Mouse (Mus musculus) CH12.LX (cell line): Measurements from ENCODE around the gene Ganab. TPM values are rescaled to one million over a fixed set of nuclear protein-coding genes. Genes with fewer than 3 reads are reported as not detected.

Experiments
- DNase-seq: peaks from one replicate; pipeline ENCODE4 v3.0.0-alpha.2; 2013; ENCODE audit errors: extremely low read depth
- H3K27ac ChIP-seq: 2 replicates; pipeline ENCODE4 v1.5.1; 2012; ENCODE audit warnings: low read depth, mild to moderate bottlenecking, control low read depth, moderate library complexity; ENCODE audit not compliant: insufficient read depth
- H3K27me3 ChIP-seq: replicated peaks from 2 replicates; pipeline ENCODE3; 2012; ENCODE audit warnings: inconsistent platforms
- H3K36me3 ChIP-seq, 2 experiments: replicated peaks in 1 of 2; 2 replicates each; pipeline versions ENCODE3 to v1.6.1; 2012; ENCODE audit warnings: inconsistent platforms in 1 of 2, low read length in 1 of 2, mild to moderate bottlenecking in 1 of 2, mixed read lengths in 1 of 2, moderate library complexity in 1 of 2; ENCODE audit not compliant: control insufficient read depth in 1 of 2, insufficient read depth in 1 of 2
- H3K4me1 ChIP-seq, 2 experiments: 2 replicates each; pipeline ENCODE4 v1.6.1; 2012; ENCODE audit warnings: inconsistent platforms in 1 of 2, moderate library complexity in 1 of 2; ENCODE audit not compliant: insufficient read depth in 2 of 2, control insufficient read depth in 1 of 2
- H3K4me2 ChIP-seq: 2 replicates; pipeline ENCODE4 v1.6.1; 2012; ENCODE audit warnings: low read depth, mild to moderate bottlenecking, control low read depth; ENCODE audit not compliant: poor library complexity, insufficient read depth, severe bottlenecking
- H3K4me3 ChIP-seq, 3 experiments: fragments of 150-350 bp in 1 of 3; sonication (generic) in 1 of 3; replicated peaks in 1 of 3; 2 replicates each; pipeline versions ENCODE3 to v1.5.1; 2011 to 2012; ENCODE audit warnings: low read depth in 2 of 3, low read length in 2 of 3, mild to moderate bottlenecking in 2 of 3, moderate library complexity in 2 of 3, control low read depth in 1 of 3, improper control_type of control experiment in 1 of 3, inconsistent platforms in 1 of 3, mixed read lengths in 1 of 3; ENCODE audit not compliant: poor library complexity in 1 of 3
- H3K79me2 ChIP-seq: replicated peaks from 2 replicates; pipeline ENCODE4 v1.6.1; 2012; ENCODE audit warnings: mild to moderate bottlenecking, moderate library complexity; ENCODE audit not compliant: control insufficient read depth, poor library complexity, insufficient read depth, severe bottlenecking; ENCODE audit errors: extremely low read depth
- H3K9ac ChIP-seq: 2 replicates; pipeline ENCODE4 v1.6.1; 2012; ENCODE audit warnings: low read depth, mild to moderate bottlenecking, control low read depth, moderate library complexity; ENCODE audit not compliant: insufficient read depth
- H3K9me3 ChIP-seq: replicated peaks from 2 replicates; pipeline ENCODE3; 2012; ENCODE audit warnings: low read length, inconsistent platforms, mixed read lengths
- BHLHE40 ChIP-seq: IDR thresholded peaks from 2 replicates; pipeline ENCODE4 v1.6.1; 2011; ENCODE audit warnings: mild to moderate bottlenecking, low read depth, low read length, improper control_type of control experiment
- CHD1 ChIP-seq: IDR thresholded peaks from 2 replicates; pipeline ENCODE4 v1.6.1; 2012; ENCODE audit warnings: low read depth, low read length, improper control_type of control experiment, inconsistent platforms
- CTCF ChIP-seq, 2 experiments: IDR thresholded peaks in 1 of 2; conservative IDR thresholded peaks in 1 of 2; 2 replicates each; pipeline ENCODE4 v1.5.1; 2011 to 2012; ENCODE audit warnings: low read depth in 2 of 2, low read length in 2 of 2, improper control_type of control experiment in 1 of 2, inconsistent platforms in 1 of 2, mild to moderate bottlenecking in 1 of 2, moderate library complexity in 1 of 2
- E2F4 ChIP-seq: IDR thresholded peaks from 2 replicates; pipeline ENCODE4 v1.6.1; 2011; ENCODE audit warnings: low read depth, low read length, improper control_type of control experiment; ENCODE audit not compliant: insufficient replicate concordance
- ELF1 ChIP-seq: IDR thresholded peaks from 2 replicates; pipeline ENCODE4 v1.6.1; 2014; ENCODE audit warnings: low read depth, mild to moderate bottlenecking, inconsistent platforms, low read length, improper control_type of control experiment
- EP300 ChIP-seq: IDR thresholded peaks from 2 replicates; pipeline ENCODE4 v1.6.1; 2011; ENCODE audit warnings: low read length, improper control_type of control experiment
- ETS1 ChIP-seq: conservative IDR thresholded peaks from 2 replicates; pipeline ENCODE4 v1.6.1; 2012; ENCODE audit warnings: low read depth, mild to moderate bottlenecking, inconsistent platforms, low read length, improper control_type of control experiment, moderate library complexity
- IRF4 ChIP-seq: IDR thresholded peaks from 2 replicates; pipeline ENCODE4 v1.6.1; 2014; ENCODE audit warnings: low read depth, mild to moderate bottlenecking, inconsistent platforms, low read length, improper control_type of control experiment
- JUN ChIP-seq: IDR thresholded peaks from 2 replicates; pipeline ENCODE4 v1.6.1; 2011; ENCODE audit warnings: low read depth, mild to moderate bottlenecking, low read length, improper control_type of control experiment, moderate library complexity; ENCODE audit not compliant: insufficient read depth
- JUND ChIP-seq: conservative IDR thresholded peaks from 2 replicates; pipeline ENCODE4 v1.6.1; 2011; ENCODE audit warnings: low read depth, low read length, improper control_type of control experiment
- KAT2A ChIP-seq: IDR thresholded peaks from 2 replicates; pipeline ENCODE4 v1.6.1; 2012; ENCODE audit warnings: low read length, improper control_type of control experiment, inconsistent platforms; ENCODE audit not compliant: insufficient replicate concordance
- MAFK ChIP-seq: IDR thresholded peaks from 2 replicates; pipeline ENCODE4 v1.6.1; 2011; ENCODE audit warnings: low read length, improper control_type of control experiment; ENCODE audit not compliant: insufficient replicate concordance
- MAX ChIP-seq: IDR thresholded peaks from 2 replicates; pipeline ENCODE4 v1.6.1; 2011; ENCODE audit warnings: low read length, improper control_type of control experiment
- MAZ ChIP-seq: IDR thresholded peaks from 2 replicates; pipeline ENCODE4 v1.6.1; 2012; ENCODE audit warnings: low read depth, mild to moderate bottlenecking, inconsistent platforms, low read length, improper control_type of control experiment, moderate library complexity
- MEF2A ChIP-seq: IDR thresholded peaks from 2 replicates; pipeline ENCODE4 v1.6.1; 2014; ENCODE audit warnings: low read depth, mild to moderate bottlenecking, inconsistent platforms, low read length, improper control_type of control experiment, borderline replicate concordance
- MXI1 ChIP-seq: IDR thresholded peaks from 2 replicates; pipeline ENCODE4 v1.6.1; 2011; ENCODE audit warnings: mild to moderate bottlenecking, low read depth, low read length, improper control_type of control experiment
- NELFE ChIP-seq: IDR thresholded peaks from 2 replicates; pipeline ENCODE4 v1.6.1; 2011; ENCODE audit warnings: low read depth, low read length, improper control_type of control experiment
- NRF1 ChIP-seq: IDR thresholded peaks from 2 replicates; pipeline ENCODE4 v1.6.1; 2014; ENCODE audit warnings: low read depth, mild to moderate bottlenecking, inconsistent platforms, low read length, improper control_type of control experiment, moderate library complexity
- PAX5 ChIP-seq: IDR thresholded peaks from 2 replicates; pipeline ENCODE4 v1.6.1; 2012; ENCODE audit warnings: low read length, inconsistent platforms, mixed read lengths
- POLR2A ChIP-seq: IDR thresholded peaks from 2 replicates; pipeline ENCODE4 v1.6.1; 2011; ENCODE audit warnings: low read depth, mild to moderate bottlenecking, improper control_type of control experiment, low read length
- POLR2AphosphoS2 ChIP-seq: IDR thresholded peaks from 2 replicates; pipeline ENCODE4 v1.6.1; 2011; ENCODE audit warnings: low read depth, low read length, improper control_type of control experiment
- RAD21 ChIP-seq: IDR thresholded peaks from 2 replicates; pipeline ENCODE4 v1.6.1; 2011; ENCODE audit warnings: low read depth, mild to moderate bottlenecking, low read length, improper control_type of control experiment, moderate library complexity
- RCOR1 ChIP-seq: conservative IDR thresholded peaks from 2 replicates; pipeline ENCODE4 v1.6.1; 2012; ENCODE audit warnings: low read depth, mild to moderate bottlenecking, inconsistent platforms, low read length, improper control_type of control experiment
- SIN3A ChIP-seq: IDR thresholded peaks from 2 replicates; pipeline ENCODE4 v1.6.1; 2012; ENCODE audit warnings: low read length, improper control_type of control experiment, inconsistent platforms
- SMC3 ChIP-seq: IDR thresholded peaks from 2 replicates; pipeline ENCODE4 v1.6.1; 2011; ENCODE audit warnings: low read depth, low read length, improper control_type of control experiment
- TBP ChIP-seq: conservative IDR thresholded peaks from 2 replicates; pipeline ENCODE4 v1.6.1; 2011; ENCODE audit warnings: low read depth, low read length, improper control_type of control experiment
- TCF12 ChIP-seq: IDR thresholded peaks from 2 replicates; pipeline ENCODE4 v1.6.1; 2014; ENCODE audit warnings: low read depth, mild to moderate bottlenecking, inconsistent platforms, low read length, improper control_type of control experiment
- UBTF ChIP-seq: IDR thresholded peaks from 2 replicates; pipeline ENCODE4 v1.6.1; 2012; ENCODE audit warnings: low read depth, mild to moderate bottlenecking, inconsistent platforms, low read length, improper control_type of control experiment, moderate library complexity
- USF1 ChIP-seq: IDR thresholded peaks from 2 replicates; pipeline ENCODE4 v1.6.1; 2014; ENCODE audit warnings: low read depth, mild to moderate bottlenecking, inconsistent platforms, low read length, improper control_type of control experiment
- ZC3H11A ChIP-seq: IDR thresholded peaks from 2 replicates; pipeline ENCODE4 v1.6.1; 2012; ENCODE audit warnings: low read depth, mild to moderate bottlenecking, inconsistent platforms, low read length, improper control_type of control experiment
- ZMIZ1 ChIP-seq: IDR thresholded peaks from 2 replicates; pipeline ENCODE4 v1.6.1; 2012; ENCODE audit warnings: low read depth, mild to moderate bottlenecking, inconsistent platforms, low read length, improper control_type of control experiment
- dilution Hi-C: fragments of 300-500 bp; cut with MboI; formaldehyde crosslinking; loops from 2 replicates; pipeline ENCODE4 v1.14.3; 2020; ENCODE audit warnings: low sequenced_read_pairs; ENCODE audit not compliant: extremely low pct_unique_long_range_greater_than_20kb, extremely low pct_ligation_motif_present
- in situ Hi-C: fragments of 300-500 bp; cut with MboI; formaldehyde crosslinking; loops from 3 replicates; pipeline ENCODE4 v1.14.3; 2019; ENCODE audit warnings: low sequenced_read_pairs, low pct_ligation_motif_present, low pct_unique_long_range_greater_than_20kb, mixed read lengths
- polyA plus RNA-seq: library from polyadenylated mRNA; unstranded; fragments of >175 nt; gene quantifications from 2 replicates; pipeline ENCODE4 v1.2.1, GENCODE M21; 2012; ENCODE audit warnings: low read depth; ENCODE audit not compliant: insufficient read length
- total RNA-seq, 2 experiments: library from RNA; depleted of rRNA; stranded (reverse); fragments of 300-350 nt in 1 of 2; fragments of >200 nt in 1 of 2; gene quantifications; 2 replicates each; pipeline ENCODE4 v1.2.3; 2012 to 2014

The Ganab gene
- total and polyA plus RNA-seq, 3 experiments = 97.0 to 169 (median 143) TPM

DNA sequence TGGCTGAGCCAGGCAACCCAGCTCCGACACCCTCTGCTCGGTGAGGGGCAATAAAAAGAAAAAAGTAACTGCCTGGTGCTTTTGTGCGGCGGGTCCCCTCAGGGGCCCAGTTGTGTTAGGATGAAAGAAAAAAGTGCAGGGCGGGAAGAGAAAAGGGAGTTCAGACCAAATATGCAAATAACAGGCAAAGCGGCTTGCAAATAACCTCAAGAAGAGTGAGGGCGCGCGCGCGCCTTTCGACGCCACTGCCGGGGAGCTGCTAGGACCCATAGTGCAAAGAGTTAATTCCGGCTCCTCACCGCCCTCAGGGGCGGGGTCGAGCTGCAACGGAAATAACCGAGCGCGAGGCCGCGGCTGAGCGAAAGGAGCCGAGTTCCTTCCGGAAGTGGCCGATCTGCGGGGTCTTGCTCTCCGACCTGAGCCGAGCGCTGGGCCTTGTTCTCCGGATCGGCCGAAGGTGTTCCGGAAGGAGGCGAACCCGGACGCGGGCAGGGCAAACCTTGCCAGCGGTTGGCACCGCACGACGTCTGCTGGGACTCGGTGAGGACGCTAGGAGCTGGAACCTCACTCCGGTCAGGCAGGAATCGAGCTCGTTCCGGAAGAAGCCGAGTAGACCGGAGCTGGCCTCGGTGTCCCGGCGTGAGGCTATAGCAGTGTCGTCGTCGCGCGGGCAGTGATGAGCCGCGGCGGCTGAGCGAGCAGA lies 43.8 kb downstream of the Ganab start, which contains the start of gene Mta2 (continued):
- peak; percentile 90 for TF ChIP-seq ELF1
- TF ChIP-seq IRF4 = peak; percentile 56; the same call in 1 of the 2 replicates
- TF ChIP-seq E2F4 = peak; percentile 98
- no peak for TF ChIP-seq SMC3
- peak; percentile 71; the same call in 1 of the 2 replicates for TF ChIP-seq MEF2A
- peak; percentile 76 for TF ChIP-seq POLR2A
- TF ChIP-seq USF1 = no peak
- no peak; the same call in none of the 2 replicates for TF ChIP-seq CHD1
- peak; percentile 56 for TF ChIP-seq TCF12
- no peak for TF ChIP-seq PAX5
- no peak for TF ChIP-seq ZC3H11A
- no peak for TF ChIP-seq JUN
- peak; percentile 90 for TF ChIP-seq SIN3A
- TF ChIP-seq, all 38 proteins: peak for 25

DNA sequence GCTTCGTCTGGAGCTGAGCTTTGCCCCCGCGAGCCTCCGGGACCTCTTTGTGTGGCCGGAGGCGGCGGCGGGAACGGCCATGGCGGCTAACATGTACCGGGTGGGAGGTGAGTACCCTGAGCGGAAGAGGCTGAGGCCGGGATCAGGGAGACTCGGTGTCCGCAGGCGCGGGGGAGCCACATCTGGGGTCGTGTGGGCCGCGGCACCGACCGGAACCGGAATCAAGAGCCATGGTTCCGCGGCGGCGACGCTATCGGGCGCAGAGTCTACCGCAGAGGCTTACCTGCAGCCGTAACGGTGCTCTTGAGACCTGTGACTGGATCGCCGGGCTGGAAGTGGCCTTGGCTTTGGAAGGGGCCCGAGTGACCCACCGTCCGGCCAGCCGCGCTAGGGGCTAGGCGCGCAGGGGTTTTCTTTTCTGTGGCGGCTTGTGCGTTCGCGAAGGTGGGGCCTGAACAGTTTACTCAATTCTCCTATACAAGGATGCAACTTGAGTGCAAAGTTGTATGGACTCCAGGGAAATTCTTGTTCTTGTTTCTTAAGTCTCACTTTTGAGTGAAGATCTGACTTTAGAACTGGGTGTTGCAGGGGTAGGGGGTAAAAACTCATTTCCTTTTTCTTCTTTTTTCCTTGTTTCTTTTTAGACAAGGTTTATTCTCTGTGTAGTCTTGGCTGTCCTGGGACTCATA lies 44.5 kb downstream of the Ganab start:
- peak overlapping the region; percentile 91; the same call in 1 of the 2 replicates for H3K4me2 ChIP-seq
- H3K4me3 ChIP-seq = peak overlapping the region; percentile 75 to 95 (median 91)
- H3K4me1 ChIP-seq = peaks cover 16 to 48% of the 10 kb centered on the region in 2 experiments
- H3K27ac ChIP-seq = peak overlapping the region; percentile 97
- no peaks in the 10 kb centered on the region for H3K9me3 ChIP-seq
- H3K79me2 ChIP-seq = peaks cover 42% of the 10 kb centered on the region
- in situ Hi-C loops = no loop called here
- H3K27me3 ChIP-seq = no peaks in the 10 kb centered on the region
- dilution Hi-C loops = no loop called here
- H3K9ac ChIP-seq = peak overlapping the region; percentile 97
- peak; percentile 49 for DNase-seq
- H3K36me3 ChIP-seq = peaks cover 57 to 74% of the 10 kb centered on the region in 2 experiments
- TF ChIP-seq MAFK = no peak
- TF ChIP-seq SMC3 = no peak
- TF ChIP-seq E2F4 = no peak
- TF ChIP-seq UBTF = 0 out of 2 replicates have a peak, but pooled peaks have one; percentile 2
- TF ChIP-seq MAX = peak; percentile 35
- TF ChIP-seq ZC3H11A = no peak
- TF ChIP-seq POLR2AphosphoS2 = no peak
- TF ChIP-seq CTCF (conservative IDR thresholded peaks at IDR 0.05 in 1 of 2, IDR thresholded peaks at IDR 0.05 in 1 of 2; ENCODE audit: low read depth in 2 of 2, low read length in 2 of 2) = no peak
- TF ChIP-seq MAZ = 0 out of 2 replicates have a peak, but pooled peaks have one; percentile 12
- no peak for TF ChIP-seq BHLHE40
- no peak for TF ChIP-seq JUND
- no peak; the same call in 1 of the 2 replicates for TF ChIP-seq NELFE
- TF ChIP-seq JUN = no peak
- TF ChIP-seq MEF2A = no peak
- peak; percentile 46; the same call in 1 of the 2 replicates for TF ChIP-seq ELF1
- TF ChIP-seq ZMIZ1 = no peak; the same call in 1 of the 2 replicates
- no peak; the same call in 1 of the 2 replicates for TF ChIP-seq CHD1
- TF ChIP-seq IRF4 = no peak
- TF ChIP-seq SIN3A = no peak; the same call in 1 of the 2 replicates
- TF ChIP-seq MXI1 = peak; percentile 19
- no peak for TF ChIP-seq ETS1
- peak; percentile 69 for TF ChIP-seq NRF1
- no peak for TF ChIP-seq TCF12
- TF ChIP-seq RCOR1 = no peak
- no peak for TF ChIP-seq PAX5
- no peak for TF ChIP-seq EP300
- no peak for TF ChIP-seq KAT2A
- no peak for TF ChIP-seq TBP
- TF ChIP-seq USF1 = no peak
- no peak for TF ChIP-seq RAD21
- TF ChIP-seq POLR2A = no peak; the same call in 1 of the 2 replicates
